Mouse (Mus musculus) hindbrain, embryonic 10.5 days (tissue): ENCODE measurements around the gene Sdccag8. TPM values are rescaled to one million over a fixed set of nuclear protein-coding genes. Genes with fewer than 3 reads are reported as not detected.

ENCODE experiments used
- DNase-seq: peaks from one replicate; pipeline ENCODE4 v3.0.0-alpha.2; 2017; ENCODE audit warnings: low spot score
- H3K27ac ChIP-seq: fragments of 300-500 bp; sonication (generic); 2 replicates; pipeline ENCODE4 v1.5.1; 2016; ENCODE audit warnings: mild to moderate bottlenecking, moderate library complexity
- H3K27me3 ChIP-seq: fragments of 300-500 bp; sonication (generic); 2 replicates; pipeline ENCODE4 v1.6.1; 2016; ENCODE audit warnings: mild to moderate bottlenecking; ENCODE audit not compliant: poor library complexity, insufficient read depth, severe bottlenecking
- H3K36me3 ChIP-seq: fragments of 300-500 bp; sonication (generic); 2 replicates; pipeline ENCODE4 v1.6.1; 2016; ENCODE audit warnings: mild to moderate bottlenecking, moderate library complexity
- H3K4me1 ChIP-seq: fragments of 300-500 bp; sonication (generic); replicated peaks from 2 replicates; pipeline ENCODE4 v1.6.1; 2016; ENCODE audit warnings: mild to moderate bottlenecking
- H3K4me3 ChIP-seq: fragments of 300-500 bp; sonication (generic); 2 replicates; pipeline ENCODE4 v1.5.1; 2016; ENCODE audit warnings: mild to moderate bottlenecking, moderate library complexity
- H3K9me3 ChIP-seq: fragments of 300-500 bp; sonication (generic); 2 replicates; pipeline ENCODE4 v1.6.1; 2016; ENCODE audit warnings: mild to moderate bottlenecking, moderate library complexity
- WGBS: fragments of 180-500 bp; shearing (Covaris S2); methylation state at CpG from one replicate; pipeline ENCODE4 v1.1.7; 2016; 5-methylcytosine and 5-hydroxymethylcytosine counted together
- polyA plus RNA-seq: library from polyadenylated mRNA; unstranded; fragments of >200 nt; fragmentation: Nextera tagmentation; extraction: Ambion mirVana; gene quantifications from 2 replicates; pipeline ENCODE4 v1.2.1, GENCODE M21; 2016

Gene Sdccag8
- polyA plus RNA-seq, 1 experiment from 2014 or later, result 25.3 TPM

DNA sequence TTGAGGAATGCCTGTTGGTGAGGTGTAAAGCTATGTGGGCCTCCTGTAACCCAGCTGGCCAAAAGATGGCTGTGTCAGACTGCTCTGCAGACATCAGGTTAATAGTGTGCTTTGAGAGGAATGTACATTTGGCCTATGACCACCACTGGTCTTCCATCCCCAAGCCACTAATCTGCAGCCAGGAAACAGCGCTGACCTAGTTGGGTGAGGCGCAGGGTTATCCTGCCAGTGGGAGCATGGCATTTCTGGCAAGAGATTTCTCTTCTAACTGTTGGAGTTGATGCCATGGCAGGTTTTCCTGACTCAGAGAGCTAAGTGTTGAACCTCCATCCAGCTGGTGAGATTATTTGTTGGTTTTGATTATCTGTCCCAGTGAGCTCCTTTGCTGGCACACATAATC, 101.5 kb downstream of the Sdccag8 start:
- Histone ChIP-seq H3K4me3 (no peak overlapping the region), H3K4me1 (no peaks in the 10 kb centered on the region), H3K9me3 (no peaks in the 10 kb centered on the region), H3K36me3 (peaks cover 5% of the 10 kb centered on the region; the same call in 1 of the 2 replicates), H3K27ac (no peak overlapping the region), H3K27me3 (no peaks in the 10 kb centered on the region)
- WGBS, result 98% methylated on average over 2 of the region's 2 CpGs
- DNase-seq, result no peak

DNA sequence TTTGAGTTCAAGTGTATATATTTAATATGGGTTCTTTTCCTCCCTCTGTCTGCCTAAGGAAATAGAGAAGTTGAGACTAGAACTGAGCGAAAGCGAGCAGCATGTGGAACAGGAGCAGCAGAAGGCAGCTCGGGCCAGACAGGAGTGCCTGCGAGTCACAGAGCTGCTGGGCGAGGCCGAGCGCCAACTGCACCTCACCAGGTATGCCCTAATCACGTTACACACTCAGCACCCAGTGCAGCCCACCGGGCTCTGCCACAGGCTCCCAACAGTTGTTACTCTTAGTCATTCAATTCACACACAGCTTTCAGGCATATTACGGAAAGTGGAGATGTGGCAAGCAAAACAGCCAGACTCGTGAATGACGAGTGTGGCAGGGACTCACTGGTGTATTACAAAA, 105.0 kb downstream of the Sdccag8 start:
- Histone ChIP-seq H3K9me3 (no peaks in the 10 kb centered on the region), H3K27ac (no peak overlapping the region), H3K4me1 (peaks cover 16% of the 10 kb centered on the region), H3K27me3 (no peaks in the 10 kb centered on the region), H3K36me3 (peaks cover 5% of the 10 kb centered on the region; the same call in 1 of the 2 replicates), H3K4me3 (no peak overlapping the region)
- DNase-seq, result no peak
- 94% methylated on average over 12 of the region's 12 CpGs for WGBS

DNA sequence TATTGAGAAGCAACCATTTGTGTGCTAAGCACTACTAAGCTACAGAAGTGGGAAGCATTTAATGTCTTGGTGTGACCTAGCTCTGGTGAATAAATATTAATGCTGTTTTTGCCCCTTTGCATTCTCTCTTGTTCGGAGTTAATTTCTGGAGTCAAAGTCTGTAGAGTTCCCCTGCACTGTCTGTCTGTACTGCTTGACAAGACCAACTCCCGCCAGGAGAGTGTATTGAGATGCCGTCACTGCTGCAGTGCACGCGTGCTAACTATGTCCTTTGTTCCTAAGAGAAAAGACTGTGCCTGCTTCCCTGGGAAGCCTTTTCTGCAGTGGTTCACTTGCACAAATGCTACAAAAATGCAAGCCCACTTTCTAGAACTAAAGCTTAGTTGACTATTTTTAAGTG, 108.4 kb downstream of the Sdccag8 start:
- Histone ChIP-seq H3K4me3 (no peak overlapping the region), H3K4me1 (peaks cover 16% of the 10 kb centered on the region), H3K36me3 (peaks cover 5% of the 10 kb centered on the region; the same call in 1 of the 2 replicates), H3K9me3 (no peaks in the 10 kb centered on the region), H3K27me3 (no peaks in the 10 kb centered on the region), H3K27ac (peak overlapping the region; percentile 71)
- 23% methylated on average over 5 of the region's 5 CpGs for WGBS
- DNase-seq, result peak; percentile 42

DNA sequence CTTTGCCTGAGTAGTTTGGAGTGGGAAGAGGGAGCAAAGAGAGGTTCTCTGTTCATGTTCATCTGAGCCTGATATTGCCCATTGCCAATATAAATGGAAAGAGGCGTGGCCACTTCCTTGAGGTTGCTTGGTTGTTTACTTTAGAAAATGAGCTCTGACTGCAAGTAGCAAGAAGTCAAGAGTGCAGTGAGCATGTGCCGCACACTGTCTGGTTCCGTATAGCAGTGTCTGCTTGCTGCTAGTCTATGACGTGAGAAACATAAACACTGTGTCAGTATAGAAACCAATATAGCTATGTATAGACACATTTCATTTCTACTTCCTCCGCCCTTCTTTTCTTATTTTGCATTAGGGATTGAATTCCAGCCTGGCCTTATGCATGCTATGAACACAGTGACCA, 111.5 kb downstream of the Sdccag8 start:
- H3K27me3 ChIP-seq, result no peaks in the 10 kb centered on the region
- WGBS, result 92% methylated on average over 5 of the region's 5 CpGs
- no peaks in the 10 kb centered on the region for H3K9me3 ChIP-seq
- peaks cover 22% of the 10 kb centered on the region for H3K4me1 ChIP-seq
- H3K4me3 ChIP-seq, result no peak overlapping the region
- no peak for DNase-seq
- no peak overlapping the region for H3K27ac ChIP-seq
- H3K36me3 ChIP-seq, result no peaks in the 10 kb centered on the region

DNA sequence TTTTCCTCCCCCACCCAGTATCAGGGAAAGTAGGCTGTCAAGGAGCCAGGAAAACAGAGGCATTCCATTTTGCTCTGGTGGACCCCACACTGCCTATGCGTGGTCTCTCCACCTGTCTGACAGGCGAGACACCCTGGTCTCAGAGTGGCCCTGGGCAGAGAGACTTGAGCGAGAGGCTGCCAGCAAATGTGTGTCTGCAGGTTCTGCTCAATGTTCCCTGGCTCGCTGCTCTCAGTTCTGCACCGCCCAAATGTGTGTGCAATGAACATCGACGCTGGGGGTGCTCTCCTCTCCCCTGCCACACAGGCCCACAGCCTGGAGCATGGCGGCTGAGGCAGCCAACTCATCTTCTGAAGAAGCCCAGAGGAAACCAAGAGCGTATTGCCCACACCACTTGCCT, 112.9 kb downstream of the Sdccag8 start:
- Histone ChIP-seq H3K9me3 (no peaks in the 10 kb centered on the region), H3K36me3 (no peaks in the 10 kb centered on the region), H3K27me3 (no peaks in the 10 kb centered on the region), H3K4me3 (no peak overlapping the region), H3K4me1 (peaks cover 21% of the 10 kb centered on the region), H3K27ac (0 out of 2 replicates have a peak overlapping the region, but pooled peaks have one; percentile 6)
- no peak for DNase-seq
- 88% methylated on average over 9 of the region's 9 CpGs for WGBS

DNA sequence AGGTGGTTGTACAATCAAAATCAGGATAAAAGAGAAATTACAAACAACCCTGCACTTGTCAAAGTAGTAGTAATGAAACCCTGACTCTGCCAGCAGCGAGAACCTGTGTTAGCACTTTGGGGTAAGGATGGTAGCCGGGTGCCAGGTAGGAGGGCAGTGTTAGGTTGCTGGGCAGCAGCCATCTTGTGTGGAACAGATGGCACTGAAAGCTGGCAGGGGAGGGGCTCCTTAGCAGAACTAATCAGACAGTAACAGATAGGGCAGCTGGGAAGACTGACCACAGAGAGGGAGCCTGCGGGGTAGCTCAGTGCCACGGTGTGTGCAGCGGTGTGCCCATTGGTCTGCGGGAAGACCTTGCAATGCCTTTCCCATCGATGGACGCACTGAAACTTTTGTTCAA, 115.2 kb downstream of the Sdccag8 start:
- peak; percentile 15 for DNase-seq
- Histone ChIP-seq H3K9me3 (no peaks in the 10 kb centered on the region), H3K4me1 (peaks cover 17% of the 10 kb centered on the region), H3K36me3 (no peaks in the 10 kb centered on the region), H3K27ac (peak overlapping the region; percentile 40; the same call in 1 of the 2 replicates), H3K4me3 (no peak overlapping the region), H3K27me3 (no peaks in the 10 kb centered on the region)
- WGBS, result 82% methylated on average over 8 of the region's 8 CpGs

DNA sequence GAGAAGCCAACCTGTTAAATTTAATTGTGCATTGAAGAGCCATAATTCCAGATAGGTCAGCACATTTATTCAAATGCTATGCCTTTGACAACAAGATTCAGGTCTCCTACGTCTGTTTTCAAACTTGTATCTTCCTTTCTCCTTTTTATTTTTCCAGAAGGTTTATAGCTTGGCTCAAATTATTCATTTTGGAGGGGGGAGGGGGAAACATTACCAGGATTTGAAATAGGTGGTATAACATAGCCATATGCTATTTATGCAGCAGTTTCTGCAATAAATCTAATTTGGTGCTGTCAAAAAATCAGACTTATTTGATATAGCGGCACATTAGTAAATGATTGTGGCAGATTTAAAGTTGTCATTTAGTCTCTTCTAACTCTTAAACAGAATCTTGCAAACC, 116.1 kb downstream of the Sdccag8 start:
- Histone ChIP-seq H3K27me3 (no peaks in the 10 kb centered on the region), H3K4me1 (peaks cover 17% of the 10 kb centered on the region)
- no peak for DNase-seq

DNA sequence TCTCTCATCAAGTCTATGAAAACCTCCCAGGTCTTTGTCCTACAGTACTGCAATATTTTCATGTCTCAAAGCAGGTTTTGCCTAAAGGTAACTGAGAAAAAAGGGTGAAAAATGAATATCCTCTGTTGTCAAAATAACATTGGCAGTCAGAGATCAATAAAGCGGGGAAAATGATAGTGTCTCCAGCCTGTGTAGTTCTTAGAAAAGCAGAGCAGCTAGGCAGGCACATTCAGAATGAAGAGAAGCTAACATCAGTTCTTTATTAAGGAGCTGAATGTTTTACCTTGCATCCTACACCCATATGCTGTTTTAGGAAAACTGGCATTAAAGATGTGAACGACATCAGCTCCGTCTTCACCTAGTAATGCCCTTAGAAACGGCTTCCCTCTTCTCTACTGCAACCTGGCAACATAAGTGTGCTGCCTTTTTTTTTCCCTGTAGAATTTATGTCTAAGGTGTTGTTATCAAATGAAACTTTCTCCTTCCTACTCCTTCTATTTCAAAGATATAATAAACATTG, 116.6 kb downstream of the Sdccag8 start:
- H3K9me3 ChIP-seq, result no peaks in the 10 kb centered on the region
- WGBS, result 89% methylated on average over 4 of the region's 4 CpGs
- H3K4me3 ChIP-seq, result no peak overlapping the region
- H3K27me3 ChIP-seq, result no peaks in the 10 kb centered on the region
- no peak for DNase-seq
- peaks cover 17% of the 10 kb centered on the region for H3K4me1 ChIP-seq
- no peak overlapping the region for H3K27ac ChIP-seq
- no peaks in the 10 kb centered on the region for H3K36me3 ChIP-seq

More for the DNA sequence above, 116.1 kb downstream of the Sdccag8 start:
- Histone ChIP-seq H3K9me3 (no peaks in the 10 kb centered on the region), H3K36me3 (no peaks in the 10 kb centered on the region), H3K4me3 (no peak overlapping the region), H3K27ac (no peak overlapping the region)
- 94% methylated on average over 2 of the region's 2 CpGs for WGBS

DNA sequence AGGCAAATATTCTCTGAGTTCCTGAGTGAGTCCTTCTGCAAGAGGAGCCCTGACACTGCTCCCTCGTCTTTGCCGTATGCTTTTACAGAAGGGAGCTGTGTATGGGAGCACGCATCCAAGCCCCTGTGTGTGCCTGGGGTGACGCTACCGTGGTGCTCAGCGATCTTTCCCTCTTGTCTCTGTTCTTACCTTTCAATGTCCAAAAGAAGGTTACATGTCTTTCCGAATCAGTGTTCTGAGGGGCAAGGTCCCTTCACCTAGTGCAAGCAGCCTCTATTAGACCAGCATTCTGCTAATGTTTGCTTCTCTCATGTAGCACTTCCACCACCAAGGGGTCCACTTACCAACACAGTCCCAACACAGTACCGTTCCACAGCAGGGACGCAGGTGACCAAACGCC, 117.1 kb downstream of the Sdccag8 start:
- H3K9me3 ChIP-seq, result no peaks in the 10 kb centered on the region
- H3K4me3 ChIP-seq, result no peak overlapping the region
- WGBS, result 87% methylated on average over 10 of the region's 10 CpGs
- DNase-seq, result no peak
- H3K27ac ChIP-seq, result 0 out of 2 replicates have a peak overlapping the region, but pooled peaks have one; percentile 13
- no peaks in the 10 kb centered on the region for H3K36me3 ChIP-seq
- peaks cover 17% of the 10 kb centered on the region for H3K4me1 ChIP-seq
- H3K27me3 ChIP-seq, result no peaks in the 10 kb centered on the region

DNA sequence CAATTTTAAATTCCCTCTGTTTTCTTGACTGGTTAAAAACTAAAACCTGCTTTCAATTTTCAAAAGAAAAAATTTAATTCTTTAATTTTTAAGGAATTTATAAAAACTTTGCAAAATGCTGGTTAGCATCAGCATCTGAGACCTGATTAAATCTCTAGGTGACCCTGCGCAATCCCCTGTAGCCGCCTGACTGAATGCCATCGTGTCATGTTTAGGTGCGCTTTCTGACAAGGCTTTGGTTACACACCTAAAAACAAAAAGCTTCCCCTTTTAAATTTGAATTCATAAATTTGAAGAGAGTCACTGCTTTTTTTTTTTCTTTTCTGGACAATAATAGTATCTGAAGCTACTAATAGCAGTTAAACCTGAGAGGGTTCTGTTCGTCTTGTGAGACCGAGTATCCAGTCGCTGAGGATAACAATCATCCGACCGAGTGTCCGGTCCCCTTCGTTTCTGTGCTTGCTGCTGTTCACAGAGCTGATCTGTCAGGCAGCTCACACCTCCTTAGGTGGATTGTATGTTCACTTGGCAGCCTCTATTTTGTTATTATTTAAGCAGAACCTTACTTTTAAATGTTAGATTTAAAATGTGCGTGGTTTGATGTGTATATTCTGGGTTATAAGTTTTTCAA, 118.0 kb downstream of the Sdccag8 start:
- Histone ChIP-seq H3K4me3 (no peak overlapping the region), H3K4me1 (peaks cover 17% of the 10 kb centered on the region), H3K36me3 (no peaks in the 10 kb centered on the region), H3K27ac (no peak overlapping the region), H3K27me3 (no peaks in the 10 kb centered on the region), H3K9me3 (no peaks in the 10 kb centered on the region)
- DNase-seq, result no peak
- WGBS, result 92% methylated on average over 12 of the region's 12 CpGs

DNA sequence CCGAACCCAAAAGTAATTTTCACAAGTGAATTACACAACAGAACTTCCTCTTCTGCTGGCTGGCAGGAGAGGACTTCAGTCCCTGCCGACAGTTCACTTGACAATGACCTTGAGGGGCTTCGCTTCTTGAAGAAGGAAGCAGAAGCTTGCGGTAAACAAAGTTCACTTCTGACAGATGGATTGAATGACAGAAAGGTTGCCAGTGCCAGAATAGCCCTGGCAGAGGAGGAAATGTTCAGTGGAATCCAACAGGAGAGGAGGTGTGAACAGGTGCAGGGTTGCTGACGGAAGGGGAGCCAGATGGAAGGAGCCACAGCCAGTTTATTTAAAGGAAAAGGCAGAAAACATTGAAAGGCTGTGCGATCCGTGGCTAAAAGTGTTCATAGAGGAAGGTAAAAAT, 118.9 kb downstream of the Sdccag8 start:
- Histone ChIP-seq H3K27me3 (no peaks in the 10 kb centered on the region), H3K27ac (peak overlapping the region; percentile 29; the same call in 1 of the 2 replicates), H3K4me3 (no peak overlapping the region), H3K36me3 (no peaks in the 10 kb centered on the region), H3K9me3 (no peaks in the 10 kb centered on the region), H3K4me1 (peaks cover 17% of the 10 kb centered on the region)
- WGBS, result 77% methylated on average over 7 of the region's 7 CpGs
- DNase-seq, result no peak

DNA sequence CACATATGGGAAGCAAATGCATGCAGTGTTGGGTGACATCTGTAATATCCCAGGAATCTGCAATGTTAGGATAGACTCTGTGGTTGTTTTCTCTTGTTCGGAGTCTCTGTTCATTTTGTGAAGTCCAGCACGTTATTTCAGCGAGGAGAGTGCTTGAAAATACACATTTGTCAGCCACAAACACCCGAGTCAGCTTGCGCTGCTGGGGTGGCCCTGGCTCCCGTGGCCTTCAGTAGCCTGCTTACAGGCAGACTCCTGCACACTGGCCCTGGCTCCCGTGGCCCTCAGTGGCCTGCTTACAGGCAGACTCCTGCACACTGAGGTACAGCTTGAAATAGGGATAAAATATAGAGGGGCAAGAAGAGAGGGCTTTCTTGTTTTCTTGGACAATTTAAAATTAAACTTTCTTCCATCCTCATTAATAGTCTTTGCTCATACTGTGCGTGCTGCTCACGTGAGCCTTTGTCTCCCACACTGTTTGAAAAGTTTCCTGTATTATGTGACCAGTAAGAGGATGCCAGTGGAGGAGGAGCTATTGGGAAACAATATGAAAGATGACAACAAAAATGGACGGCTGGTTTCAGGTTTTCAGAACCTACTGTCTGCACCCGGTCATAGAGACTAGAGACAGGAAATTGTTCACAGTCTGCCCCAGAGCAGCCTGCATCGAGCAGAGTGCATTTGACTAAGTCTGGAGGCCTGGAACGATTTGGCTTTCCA, 119.7 kb downstream of the Sdccag8 start:
- Histone ChIP-seq H3K36me3 (no peaks in the 10 kb centered on the region), H3K27ac (peak overlapping the region; percentile 81), H3K4me3 (no peak overlapping the region), H3K4me1 (peaks cover 17% of the 10 kb centered on the region), H3K9me3 (no peaks in the 10 kb centered on the region), H3K27me3 (no peaks in the 10 kb centered on the region)
- DNase-seq, result peak; percentile 10
- 75% methylated on average over 13 of the region's 13 CpGs for WGBS

DNA sequence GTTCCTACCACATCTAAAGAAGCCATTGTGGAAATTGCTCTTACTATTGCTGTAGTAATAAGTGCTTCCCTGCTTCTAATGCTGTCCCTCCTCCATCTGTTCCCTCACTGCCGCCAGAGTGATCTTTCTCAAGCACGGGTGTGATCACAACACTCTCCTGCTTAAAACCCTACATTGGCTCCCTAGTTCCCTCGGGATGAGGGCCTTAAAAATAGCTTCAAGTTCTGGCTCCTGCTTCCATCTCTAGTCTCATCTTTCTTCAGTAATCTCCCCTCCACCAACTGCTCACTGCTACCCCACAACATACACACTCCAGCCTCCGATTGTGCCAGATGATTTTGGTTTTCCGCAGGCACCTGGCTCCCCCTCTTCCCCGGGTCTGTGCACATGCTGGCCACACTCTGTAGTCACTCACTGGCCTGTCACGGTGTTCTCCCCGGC, 125.5 kb downstream of the Sdccag8 start:
- H3K27ac ChIP-seq, result no peak overlapping the region
- H3K36me3 ChIP-seq, result no peaks in the 10 kb centered on the region
- 77% methylated on average over 8 of the region's 8 CpGs for WGBS
- no peaks in the 10 kb centered on the region for H3K27me3 ChIP-seq
- peaks cover 6% of the 10 kb centered on the region for H3K4me1 ChIP-seq
- DNase-seq, result no peak
- H3K4me3 ChIP-seq, result no peak overlapping the region
- H3K9me3 ChIP-seq, result no peaks in the 10 kb centered on the region
